Mouse (Mus musculus): ENCODE measurements at regions not wholly inside any gene's neighbourhood (a gene's known extent, or its start where the extent isn't known, plus 50 kb on each side); places are given as distances from the start of the nearest gene placed in this dataset.

DNA sequence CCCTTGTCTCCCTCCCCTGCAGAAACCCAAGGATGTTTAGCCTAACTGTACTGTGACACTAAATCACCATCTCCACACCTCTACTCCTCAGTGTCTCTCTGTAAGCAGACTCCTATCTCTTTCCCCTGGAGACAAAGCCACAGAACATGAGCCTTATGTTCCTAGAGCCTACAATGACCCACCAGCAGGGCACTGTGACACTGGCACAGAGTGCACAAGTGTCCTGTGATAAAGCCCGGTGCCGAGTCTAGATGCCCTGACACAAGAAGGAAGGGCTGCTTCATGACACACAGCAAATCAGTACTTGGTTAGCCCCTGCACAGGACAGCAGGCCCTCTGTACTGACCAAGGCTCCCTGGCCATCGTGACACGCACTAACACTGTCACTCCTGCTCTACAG is 71.2 kb upstream of the Zmiz1 start:
- in situ Hi-C loops (cut with MboI; ENCODE audit: low sequenced_read_pairs): no loop called here

DNA sequence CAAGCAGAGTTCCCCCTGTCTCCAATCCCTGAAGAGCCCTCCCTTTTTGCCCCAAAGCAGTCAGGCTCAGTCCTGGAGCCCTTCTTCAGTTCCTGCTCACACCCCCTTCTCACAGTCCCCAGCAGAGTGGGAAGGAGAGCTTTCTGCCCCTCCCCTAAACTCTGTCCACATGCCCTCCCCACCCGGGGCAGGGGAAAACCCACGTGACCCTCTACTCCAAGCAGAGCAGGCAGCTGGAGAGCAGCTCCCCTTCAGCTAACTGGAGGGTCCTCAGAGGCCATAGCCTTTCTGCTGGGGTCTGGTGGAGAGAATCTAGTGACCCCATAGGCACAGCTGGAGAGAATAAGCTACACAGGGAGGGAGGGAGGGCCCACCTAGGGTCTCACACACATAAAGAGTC is 69.7 kb upstream of the Zmiz1 start:
- in situ Hi-C loops (cut with MboI; ENCODE audit: low sequenced_read_pairs): no loop called here

- in situ Hi-C loops (cut with MboI; ENCODE audit: low sequenced_read_pairs): no loop called here
Measured at GRCm38 (mm10) chr14:25392412-25392811, 66.6 kb upstream of the Zmiz1 start.

GRCm38 (mm10) chr14:25392940-25393339 is 66.0 kb upstream of the Zmiz1 start:
- in situ Hi-C loops (cut with MboI; ENCODE audit: low sequenced_read_pairs): no loop called here

- in situ Hi-C loops (cut with MboI; ENCODE audit: low sequenced_read_pairs): no loop called here
Measured at GRCm38 (mm10) chr14:25394931-25395330, 64.1 kb upstream of the Zmiz1 start.

DNA sequence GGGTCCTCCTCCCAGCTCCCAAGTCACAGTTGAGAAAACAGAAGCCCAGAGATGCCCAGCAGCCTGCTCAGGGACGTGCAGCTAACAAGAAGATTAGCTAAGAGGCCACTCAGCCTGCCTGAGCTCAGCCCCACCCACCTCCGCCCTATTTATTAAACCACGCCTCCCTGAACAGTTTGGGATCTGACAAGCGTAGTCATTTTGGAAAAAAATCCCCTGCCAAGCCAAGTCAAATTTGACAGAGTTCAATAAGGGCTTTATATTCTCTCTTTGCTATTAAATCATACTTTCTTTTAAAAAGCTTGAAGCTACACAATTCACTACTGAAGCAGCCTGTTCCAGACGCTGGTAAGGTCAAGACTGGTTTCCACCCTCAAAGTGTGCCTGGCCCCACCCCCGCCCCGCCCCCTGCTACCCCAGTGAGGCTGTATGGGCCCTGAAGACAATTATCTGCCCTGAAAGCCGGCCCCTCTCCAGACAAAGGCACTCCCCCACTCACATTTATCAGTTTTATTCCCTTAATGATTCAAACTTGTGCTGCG is 61.9 kb upstream of the Zmiz1 start:
- in situ Hi-C loops (cut with MboI; ENCODE audit: low sequenced_read_pairs): no loop called here

DNA sequence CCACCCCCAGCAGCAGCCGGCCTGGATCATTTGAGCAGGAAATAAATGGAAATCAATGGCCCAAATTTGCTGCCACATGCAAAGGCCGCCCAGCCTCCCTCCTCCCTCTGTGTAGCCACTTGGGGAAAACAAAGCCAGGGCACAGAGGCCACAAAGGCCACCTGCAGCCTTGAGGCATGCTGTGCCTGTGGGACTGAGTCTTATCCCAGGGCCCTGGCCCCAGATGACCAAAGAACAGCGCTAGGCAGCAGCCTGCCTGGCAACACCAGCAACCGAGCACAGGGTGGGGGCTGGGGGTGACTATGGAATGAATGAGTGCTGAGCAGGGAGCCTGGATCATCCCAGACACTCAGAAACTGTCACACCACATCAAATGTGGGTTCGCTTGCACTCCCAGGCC is 61.2 kb upstream of the Zmiz1 start:
- in situ Hi-C loops (cut with MboI; ENCODE audit: low sequenced_read_pairs): no loop called here

GRCm38 (mm10) chr14:25398745-25399144 is 60.2 kb upstream of the Zmiz1 start:
- in situ Hi-C loops (cut with MboI; ENCODE audit: low sequenced_read_pairs): no loop called here

DNA sequence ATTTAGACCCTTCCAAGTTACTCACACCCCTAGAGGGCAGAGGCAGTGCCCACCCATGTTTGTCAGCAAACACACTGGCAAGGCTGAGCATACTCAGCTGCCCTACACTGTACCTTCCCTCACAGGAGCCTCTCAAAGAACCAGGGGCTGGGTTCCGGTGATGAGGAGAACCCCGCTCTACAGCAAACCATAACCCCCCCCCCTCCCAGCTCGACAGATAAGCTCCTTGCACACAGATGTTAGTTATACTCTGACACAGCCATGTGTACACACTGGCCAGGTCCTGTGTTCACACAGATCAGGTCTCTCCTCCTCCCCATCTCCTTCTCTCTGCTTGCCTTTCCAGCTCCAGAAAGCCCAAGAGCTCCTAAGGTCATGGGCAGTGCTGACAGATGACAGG is 59.7 kb upstream of the Zmiz1 start:
- in situ Hi-C loops (cut with MboI; ENCODE audit: low sequenced_read_pairs): no loop called here

- in situ Hi-C loops (cut with MboI; ENCODE audit: low sequenced_read_pairs): no loop called here
Measured at GRCm38 (mm10) chr14:25401104-25401963, 57.7 kb upstream of the Zmiz1 start.

DNA sequence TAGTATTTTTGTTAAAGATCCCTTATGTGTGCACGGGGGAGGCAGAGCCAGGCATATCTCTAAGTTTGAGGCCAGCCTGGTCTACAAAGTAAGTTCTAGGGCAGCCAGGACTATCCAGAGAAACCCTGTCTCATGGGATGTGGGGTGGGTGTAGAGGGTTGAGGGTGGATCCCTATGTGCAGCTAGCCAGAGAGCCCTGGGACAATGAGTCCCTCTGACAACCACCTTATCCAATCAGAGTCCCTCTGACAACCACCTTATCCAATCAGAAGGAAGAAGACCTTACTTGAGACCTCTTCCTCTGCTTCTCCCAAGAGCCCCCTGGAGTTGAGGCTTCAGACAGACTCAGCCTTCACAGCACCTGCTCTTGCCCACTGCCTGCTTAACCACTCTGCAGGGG is 56.6 kb upstream of the Zmiz1 start:
- in situ Hi-C loops (cut with MboI; ENCODE audit: low sequenced_read_pairs): no loop called here

DNA sequence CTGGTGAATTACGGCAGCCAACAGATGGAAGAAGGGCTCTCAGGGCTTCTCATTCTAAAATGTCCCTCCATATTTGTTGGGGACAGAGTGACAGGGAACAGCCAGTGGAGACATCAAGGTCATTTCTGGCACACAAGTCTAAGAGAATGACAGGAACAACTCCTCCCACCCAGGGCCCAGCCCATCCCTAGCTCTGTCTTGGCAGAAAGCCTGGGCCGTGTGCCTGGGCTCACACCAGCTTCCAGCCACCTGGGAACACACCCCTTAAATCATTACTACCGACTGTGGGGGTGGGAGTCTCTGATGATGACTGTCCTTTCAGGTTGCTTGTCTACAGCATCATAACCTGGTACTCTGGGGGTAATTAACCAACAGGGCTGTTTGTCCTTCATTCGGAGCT is 53.8 kb upstream of the Zmiz1 start:
- in situ Hi-C loops (cut with MboI; ENCODE audit: low sequenced_read_pairs): no loop called here

GRCm38 (mm10) chr14:25406059-25406458 is 52.9 kb upstream of the Zmiz1 start:
- in situ Hi-C loops (cut with MboI; ENCODE audit: low sequenced_read_pairs): no loop called here

DNA sequence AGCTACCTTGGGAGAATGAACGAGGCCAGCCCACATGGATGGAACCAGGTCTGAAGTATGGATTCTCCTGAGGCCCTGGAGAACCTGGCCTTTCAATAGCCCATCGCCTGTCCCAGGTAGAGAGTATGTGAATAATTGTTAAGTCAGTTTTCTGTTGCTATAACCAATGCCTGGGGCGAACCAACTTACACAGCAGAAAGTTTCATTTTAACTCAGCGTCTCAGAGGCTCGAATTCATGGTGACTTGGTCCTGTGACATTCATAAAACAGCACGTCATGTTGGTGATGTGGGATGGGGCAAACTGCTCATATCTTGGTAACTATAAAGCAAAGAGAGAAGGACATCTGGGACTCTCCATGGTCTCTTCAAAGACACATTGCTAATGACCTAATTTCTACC is 52.4 kb upstream of the Zmiz1 start:
- in situ Hi-C loops (cut with MboI; ENCODE audit: low sequenced_read_pairs): no loop called here

DNA sequence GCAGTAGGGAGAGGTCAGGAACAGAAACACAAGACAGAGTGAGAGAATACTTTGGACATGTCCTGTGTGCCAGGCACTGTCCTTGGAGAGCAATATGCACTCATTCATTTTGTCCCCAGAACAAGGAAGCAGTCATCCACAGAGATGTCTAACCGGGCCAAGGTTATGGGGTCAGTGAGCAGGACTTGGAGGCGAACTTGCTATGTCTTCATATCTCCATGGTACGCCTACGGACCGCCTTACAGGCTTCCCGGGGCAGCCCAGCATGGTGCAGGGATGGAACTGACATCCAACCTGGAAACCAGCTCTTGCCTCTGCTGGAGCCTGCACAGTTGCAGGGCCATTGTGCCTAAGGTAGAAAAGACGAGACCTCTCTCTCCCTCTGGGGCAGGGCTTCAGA is 51.9 kb upstream of the Zmiz1 start:
- in situ Hi-C loops (cut with MboI; ENCODE audit: low sequenced_read_pairs): no loop called here
